Mouse (Mus musculus) spleen, adult 2 months (tissue): ENCODE measurements around the gene Gpcpd1.

ENCODE experiments used
- CTCF ChIP-seq: fragments of 200-500 bp; IDR thresholded peaks from 2 replicates; pipeline ENCODE4 v1.5.1; 2011; ENCODE audit warnings: mild to moderate bottlenecking, inconsistent platforms; ENCODE audit not compliant: insufficient read depth, insufficient read length, insufficient replicate concordance; ENCODE audit errors: extremely low read depth
- POLR2A ChIP-seq: fragments of 200-500 bp; IDR thresholded peaks from 2 replicates; pipeline ENCODE4 v1.6.1; 2011; ENCODE audit warnings: low read depth, low read length, inconsistent platforms

- TF ChIP-seq CTCF: no peak
- TF ChIP-seq POLR2A: no peak
Observed at GRCm38 (mm10) chr2:132589906-132590538, 2.5 kb upstream of the Gpcpd1 start.
